Mouse (Mus musculus): Measurements from ENCODE around the gene Car10. TPM values are rescaled to one million over a fixed set of nuclear protein-coding genes. Genes with fewer than 3 reads are reported as not detected.

The Car10 gene
- 10.7 and 12.5 TPM in 2 replicates for polyA plus RNA-seq (2016; fragmentation: Nextera tagmentation; extraction: Ambion mirVana)

DNA sequence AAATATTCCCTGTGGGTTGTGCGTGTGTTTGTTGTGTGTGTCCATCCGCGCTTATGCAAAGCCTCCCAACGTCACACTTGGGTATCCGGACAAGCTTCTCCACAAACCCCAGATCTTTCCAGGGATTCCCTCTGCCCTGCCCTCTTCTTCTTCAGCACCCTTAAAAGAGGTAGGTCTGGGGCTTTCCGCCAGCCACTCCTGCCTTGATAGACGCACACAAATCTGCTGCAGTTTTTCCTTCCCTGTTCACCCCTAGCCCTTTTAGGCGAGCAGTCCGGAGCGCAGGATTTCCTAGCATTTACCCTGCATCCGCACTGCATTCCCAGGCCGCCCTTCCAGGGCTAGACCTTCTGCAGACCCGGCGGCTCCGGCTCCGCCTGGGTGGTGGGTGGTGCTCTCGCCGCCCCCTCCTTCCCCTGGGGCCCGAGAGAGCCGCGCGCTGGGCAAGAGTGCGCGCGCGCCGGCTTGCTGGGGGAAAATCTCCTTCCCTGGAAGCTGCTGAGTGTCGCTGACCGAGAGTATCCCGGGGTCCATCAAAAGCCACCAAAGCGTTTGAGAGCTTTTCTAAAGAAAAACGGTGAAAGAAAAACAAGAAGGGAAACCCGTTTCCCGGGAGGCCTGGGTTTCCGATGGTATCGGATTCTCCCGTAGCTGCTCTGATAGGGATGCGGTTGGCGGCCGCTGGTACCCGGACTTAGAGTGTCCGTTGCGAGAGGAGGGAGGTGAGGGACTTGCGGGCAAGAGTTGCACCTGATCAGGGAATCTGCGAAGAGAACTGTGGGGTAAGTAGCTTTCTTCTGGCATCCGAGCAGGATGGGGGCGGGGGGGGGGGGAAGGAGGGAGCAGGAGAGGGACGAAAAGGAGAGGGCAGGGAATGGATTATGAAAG is at the start of gene Car10:
TSS of gene Car10 (plus strand) at position 88 of the 888 bp plus-strand sequence.
- WGBS: under 1% methylated on average over 46 of the region's 48 CpGs
- H3K27ac ChIP-seq: no peak within 1 kb of the TSS

DNA sequence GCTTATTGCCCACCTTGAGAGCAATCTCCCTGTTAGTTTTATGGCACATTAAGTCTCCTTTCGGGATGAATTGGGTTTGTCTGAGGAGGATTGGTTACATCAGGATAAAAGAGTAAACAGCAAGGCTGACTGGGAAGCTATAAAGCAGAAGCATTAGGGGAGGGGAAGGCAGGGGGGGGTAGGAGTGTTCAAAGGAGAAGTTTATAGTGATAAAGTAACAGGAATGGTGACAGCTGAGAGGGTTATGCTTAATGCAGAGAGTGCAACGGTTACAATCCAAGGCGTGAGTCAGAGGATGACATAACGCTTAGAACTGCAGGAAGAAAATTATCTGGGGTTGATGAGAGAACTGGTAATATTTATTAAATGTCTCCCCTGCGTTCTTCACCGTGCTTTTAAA is 32.8 kb upstream of the Car10 start:
- Histone ChIP-seq H3K4me3 (no peak overlapping the region), H3K27me3 (replicated peaks) (no peaks in the 10 kb centered on the region), H3K9ac (no peak overlapping the region), H3K27ac (no peak overlapping the region), H3K4me1 (no peaks in the 10 kb centered on the region), H3K9me3 (no peaks in the 10 kb centered on the region), H3K36me3 (no peaks in the 10 kb centered on the region), H3K4me2 (replicated peaks) (no peak overlapping the region)
- ATAC-seq (ENCODE audit: low FRiP score, low read depth): no peak
- 55% methylated on average over 6 of the region's 6 CpGs for WGBS

More for the DNA sequence above, at the start of gene Car10:
- H3K4me3 ChIP-seq: peak within 1 kb of the TSS; percentile 52
- no peaks in the 10 kb centered on the region for H3K36me3 ChIP-seq
- ATAC-seq (ENCODE audit: low FRiP score, low read depth): peak; percentile 54
- H3K4me2 ChIP-seq (replicated peaks): peak within 1 kb of the TSS; percentile 93
- H3K27me3 ChIP-seq (replicated peaks): peaks cover 53% of the 10 kb centered on the region
- peak within 1 kb of the TSS; percentile 64 for H3K9ac ChIP-seq
- no peaks in the 10 kb centered on the region for H3K9me3 ChIP-seq
- H3K4me1 ChIP-seq: peaks cover 20% of the 10 kb centered on the region

DNA sequence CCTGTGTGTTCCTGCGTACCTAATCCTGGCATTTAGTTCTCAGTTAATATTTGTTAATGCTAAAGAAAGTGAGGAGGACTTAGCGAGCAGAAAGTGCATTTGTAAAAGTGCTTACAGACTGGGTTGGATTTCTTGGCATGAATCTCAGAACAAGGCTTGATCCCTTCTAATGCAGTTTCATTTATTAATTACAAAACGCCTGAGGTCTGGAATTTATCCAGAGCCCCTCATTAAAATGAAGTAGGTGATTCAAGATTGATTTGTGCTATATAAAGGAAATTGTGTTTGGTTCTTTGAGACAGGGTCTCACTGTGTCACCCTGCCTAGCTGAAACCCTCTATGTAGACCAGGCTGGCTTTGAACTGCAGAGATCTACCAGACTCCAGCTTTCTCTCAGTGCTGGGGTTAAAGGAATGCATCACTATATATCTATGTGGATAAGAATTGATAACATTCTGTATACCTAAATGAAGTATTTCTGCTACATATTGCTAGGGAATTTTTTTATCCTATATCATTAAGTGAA is 32.1 kb upstream of the Car10 start:
- no peaks in the 10 kb centered on the region for H3K27me3 ChIP-seq (replicated peaks)
- no peaks in the 10 kb centered on the region for H3K4me1 ChIP-seq
- no peak overlapping the region for H3K4me3 ChIP-seq
- H3K36me3 ChIP-seq: no peaks in the 10 kb centered on the region
- no peak overlapping the region for H3K4me2 ChIP-seq (replicated peaks)
- no peak overlapping the region for H3K27ac ChIP-seq
- ATAC-seq (ENCODE audit: low FRiP score, low read depth): no peak
- 81% methylated on average over 3 of the region's 3 CpGs for WGBS
- no peak overlapping the region for H3K9ac ChIP-seq
- no peaks in the 10 kb centered on the region for H3K9me3 ChIP-seq

DNA sequence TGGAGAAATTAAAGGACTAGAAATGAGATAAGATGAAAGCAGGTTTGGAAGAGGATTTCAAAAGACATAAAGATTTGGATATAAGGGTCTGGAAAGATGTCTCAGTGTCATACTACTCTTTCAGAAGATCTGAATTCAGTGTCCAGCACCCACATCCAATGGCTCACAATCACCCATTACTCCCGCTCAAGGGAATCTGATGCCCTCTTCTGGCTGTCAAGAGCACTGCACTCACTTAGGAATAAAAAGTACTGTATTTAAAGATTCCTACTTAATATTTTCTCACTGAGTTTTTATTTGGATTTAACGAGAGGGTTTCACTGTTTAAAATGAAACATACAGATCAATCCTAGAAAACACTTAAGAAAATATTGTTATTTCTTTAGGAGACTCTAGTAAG is 2.2 kb upstream of the Car10 start:
- no peaks in the 10 kb centered on the region for H3K36me3 ChIP-seq
- H3K4me1 ChIP-seq: peaks cover 20% of the 10 kb centered on the region
- no peak overlapping the region for H3K27ac ChIP-seq
- no peaks in the 10 kb centered on the region for H3K9me3 ChIP-seq
- no peak for ATAC-seq (ENCODE audit: low FRiP score, low read depth)
- no peak overlapping the region for H3K4me2 ChIP-seq (replicated peaks)
- H3K27me3 ChIP-seq (replicated peaks): peaks cover 37% of the 10 kb centered on the region
- no peak overlapping the region for H3K4me3 ChIP-seq
- WGBS: 15% methylated on average over 2 of the region's 2 CpGs
- no peak overlapping the region for H3K9ac ChIP-seq

DNA sequence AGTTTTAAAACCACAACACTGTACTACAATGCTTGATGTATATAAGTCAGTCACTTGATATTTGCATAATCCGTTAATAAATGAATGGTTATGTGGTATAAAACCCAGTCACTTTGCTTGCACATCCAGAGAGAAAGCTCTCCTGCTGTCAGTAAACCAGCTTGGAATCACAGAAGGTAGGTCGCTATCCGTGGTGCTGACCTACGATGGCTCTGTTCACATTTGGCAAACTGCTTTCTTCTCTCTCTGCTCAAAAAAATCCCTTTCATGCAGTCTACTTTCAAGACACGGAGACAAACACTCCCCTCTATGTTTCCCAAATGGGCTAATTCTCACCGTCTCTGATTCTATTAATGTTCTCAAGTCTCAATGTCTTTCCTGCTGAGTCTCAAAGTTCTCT is 827 bp upstream of the Car10 start:
- H3K4me3 ChIP-seq: no peak overlapping the region
- no peak for ATAC-seq (ENCODE audit: low FRiP score, low read depth)
- H3K36me3 ChIP-seq: no peaks in the 10 kb centered on the region
- H3K9ac ChIP-seq: no peak overlapping the region
- peak overlapping the region; percentile 93 for H3K4me2 ChIP-seq (replicated peaks)
- H3K27me3 ChIP-seq (replicated peaks): peaks cover 49% of the 10 kb centered on the region
- H3K9me3 ChIP-seq: no peaks in the 10 kb centered on the region
- under 1% methylated on average over 6 of the region's 6 CpGs for WGBS
- H3K4me1 ChIP-seq: peaks cover 20% of the 10 kb centered on the region
- no peak overlapping the region for H3K27ac ChIP-seq

DNA sequence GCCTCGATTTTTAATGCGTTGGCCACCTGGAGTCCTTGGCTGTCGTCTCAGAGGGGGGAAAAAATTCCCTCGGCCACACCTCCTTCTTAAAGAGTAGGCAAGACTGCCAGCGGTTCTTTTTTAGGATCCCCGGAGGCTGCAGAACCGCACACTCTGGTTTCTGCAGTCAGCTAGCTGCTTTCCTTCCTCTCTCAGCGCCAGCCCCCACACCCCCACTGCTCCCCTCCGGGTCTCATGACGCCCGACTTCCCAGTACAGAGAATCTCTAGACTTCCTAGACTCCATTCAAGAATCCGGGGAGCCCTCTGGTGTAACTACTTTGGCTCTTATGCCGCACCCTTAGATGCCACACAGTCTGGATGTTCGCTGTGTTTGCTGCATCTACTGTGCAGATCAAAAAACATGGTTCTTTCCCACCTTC is 387 bp upstream of the Car10 start:
- ATAC-seq (ENCODE audit: low FRiP score, low read depth): no peak
- 3% methylated on average over 14 of the region's 14 CpGs for WGBS
- Histone ChIP-seq H3K4me3 (peak overlapping the region; percentile 52), H3K27me3 (replicated peaks) (peaks cover 53% of the 10 kb centered on the region), H3K36me3 (no peaks in the 10 kb centered on the region), H3K4me1 (peaks cover 20% of the 10 kb centered on the region), H3K27ac (no peak overlapping the region), H3K9me3 (no peaks in the 10 kb centered on the region), H3K4me2 (replicated peaks) (peak overlapping the region; percentile 93), H3K9ac (no peak overlapping the region)

DNA sequence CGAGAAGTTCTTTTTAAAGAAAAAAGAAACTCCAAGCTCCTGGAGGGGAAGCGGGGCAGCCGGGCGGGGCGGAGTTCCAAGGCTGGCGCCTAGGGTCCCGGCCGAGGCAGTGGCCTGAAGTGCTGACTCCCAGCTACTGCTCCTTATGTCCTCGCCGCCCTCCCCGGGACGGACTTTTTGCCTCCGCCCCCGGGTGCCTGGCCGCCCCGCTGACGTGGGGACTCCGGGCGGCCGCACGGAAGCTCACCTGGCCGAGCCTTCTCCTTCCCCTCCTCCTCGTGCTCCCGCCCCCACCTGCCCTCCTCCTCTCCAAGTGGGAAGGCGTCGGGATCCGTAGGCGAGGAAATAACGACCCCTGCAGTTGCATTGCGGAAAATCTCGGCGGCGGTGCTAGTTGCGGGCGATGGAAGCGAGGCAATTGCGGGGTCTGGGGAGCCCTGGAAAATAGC is 1.1 kb downstream of the Car10 start:
- H3K4me3 ChIP-seq: peak overlapping the region; percentile 52
- peak overlapping the region; percentile 64 for H3K9ac ChIP-seq
- peak; percentile 70; the same call in 1 of the 2 replicates for ATAC-seq (ENCODE audit: low FRiP score, low read depth)
- H3K4me1 ChIP-seq: peaks cover 20% of the 10 kb centered on the region
- WGBS: under 1% methylated on average over 37 of the region's 37 CpGs
- no peak overlapping the region for H3K27ac ChIP-seq
- H3K4me2 ChIP-seq (replicated peaks): peak overlapping the region; percentile 93
- H3K36me3 ChIP-seq: no peaks in the 10 kb centered on the region
- no peaks in the 10 kb centered on the region for H3K9me3 ChIP-seq
- H3K27me3 ChIP-seq (replicated peaks): peaks cover 53% of the 10 kb centered on the region

DNA sequence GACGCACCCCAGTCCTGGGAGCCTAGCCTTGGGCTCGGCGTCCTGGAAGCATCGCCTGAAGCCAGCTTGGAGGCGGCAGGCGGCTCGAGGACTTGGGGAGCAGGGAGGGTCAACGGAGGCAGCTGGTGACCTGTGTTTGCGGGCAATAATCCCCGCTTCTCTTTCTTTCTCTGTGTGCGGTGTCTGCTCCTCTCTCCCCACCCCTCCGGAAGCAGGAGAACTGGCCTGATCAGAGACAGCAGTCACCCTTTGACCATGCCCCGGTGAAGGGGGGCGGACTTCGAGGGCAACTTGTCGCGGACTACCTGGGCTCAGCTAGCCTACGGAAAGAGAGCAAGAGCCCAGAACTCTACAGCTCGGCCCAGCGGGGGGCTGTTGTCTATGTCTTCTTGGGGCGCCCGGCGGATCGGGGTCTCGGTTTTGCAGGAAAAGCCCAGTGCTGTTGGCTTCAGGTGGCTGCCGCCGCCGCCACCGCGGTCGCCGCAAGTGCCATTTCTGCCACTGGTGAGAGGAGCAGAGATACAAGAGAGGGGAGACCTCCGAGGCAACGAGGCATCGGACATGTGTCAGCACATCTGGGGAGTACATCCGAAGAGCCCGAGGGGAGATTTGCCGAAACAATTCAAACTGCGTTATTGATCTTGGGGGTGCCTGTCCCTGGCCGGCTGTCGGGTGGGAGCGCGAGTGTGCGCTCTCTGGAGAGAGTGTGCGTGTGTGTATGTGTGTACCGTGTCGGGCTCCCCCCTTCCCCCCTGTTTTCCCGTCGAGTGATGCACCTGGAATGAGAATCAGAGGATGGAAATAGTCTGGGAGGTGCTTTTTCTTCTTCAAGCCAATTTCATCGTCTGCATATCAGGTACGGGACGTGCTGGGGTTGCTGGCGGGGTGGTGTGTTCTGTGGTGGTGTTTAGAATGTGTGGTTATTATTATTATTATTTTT is 1.9 kb downstream of the Car10 start:
- whole genome bisulfite sequencing: 1% methylated on average over 53 of the region's 53 CpGs
- ATAC-seq (ENCODE audit: low FRiP score, low read depth): 0 out of 2 replicates have a peak, but pooled peaks have one; percentile 38
- peak overlapping the region; percentile 93 for H3K4me2 ChIP-seq (replicated peaks)
- no peaks in the 10 kb centered on the region for H3K9me3 ChIP-seq
- H3K27ac ChIP-seq: no peak overlapping the region
- peaks cover 20% of the 10 kb centered on the region for H3K4me1 ChIP-seq
- no peaks in the 10 kb centered on the region for H3K36me3 ChIP-seq
- peaks cover 53% of the 10 kb centered on the region for H3K27me3 ChIP-seq (replicated peaks)
- peak overlapping the region; percentile 52 for H3K4me3 ChIP-seq
- H3K9ac ChIP-seq: peak overlapping the region; percentile 64

DNA sequence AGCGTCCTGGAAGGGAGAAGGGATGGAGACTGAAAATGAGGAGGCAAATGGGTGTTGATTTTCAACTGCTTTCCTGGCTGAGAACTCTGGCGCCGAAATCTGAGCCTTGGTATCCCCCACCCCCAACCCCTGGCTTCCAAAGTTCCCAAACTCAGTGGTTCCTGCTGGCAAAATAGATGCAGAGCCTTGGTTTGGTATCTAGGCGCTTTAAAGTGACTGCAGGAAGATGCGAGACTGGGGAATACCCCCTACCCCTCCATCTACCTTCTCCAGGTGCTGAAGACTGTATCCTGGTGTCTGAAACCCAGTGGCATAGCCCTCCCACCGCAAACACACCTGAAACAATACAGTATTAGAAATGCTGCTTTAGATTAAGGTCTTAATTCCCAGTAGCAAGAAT is 2.8 kb downstream of the Car10 start:
- no peak for ATAC-seq (ENCODE audit: low FRiP score, low read depth)
- no peak overlapping the region for H3K27ac ChIP-seq
- no peaks in the 10 kb centered on the region for H3K36me3 ChIP-seq
- whole genome bisulfite sequencing: 9% methylated on average over 6 of the region's 6 CpGs
- H3K9me3 ChIP-seq: no peaks in the 10 kb centered on the region
- peak overlapping the region; percentile 52 for H3K4me3 ChIP-seq
- peak overlapping the region; percentile 33 for H3K4me2 ChIP-seq (replicated peaks)
- H3K27me3 ChIP-seq (replicated peaks): peaks cover 53% of the 10 kb centered on the region
- H3K4me1 ChIP-seq: peaks cover 20% of the 10 kb centered on the region
- H3K9ac ChIP-seq: no peak overlapping the region

DNA sequence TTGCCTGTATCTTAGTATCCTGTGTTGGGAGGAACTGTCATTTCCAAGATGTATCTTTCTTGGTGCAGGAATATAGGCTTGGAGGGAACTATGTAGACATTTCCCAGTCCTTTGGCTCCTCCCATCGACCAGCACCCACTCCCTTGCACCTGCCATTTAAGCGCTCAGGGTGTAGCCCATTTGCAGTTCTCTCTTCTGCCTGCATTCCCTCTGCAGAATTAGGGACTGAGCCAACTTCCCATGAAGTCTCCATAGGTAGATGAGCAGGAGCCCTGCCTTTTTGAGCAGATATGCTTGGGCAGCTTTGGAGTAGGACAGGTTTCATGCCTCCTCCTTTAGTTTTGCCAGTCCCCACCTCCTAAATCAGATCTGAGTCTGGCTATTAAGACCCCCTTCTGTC is 3.3 kb downstream of the Car10 start:
- no peak for ATAC-seq (ENCODE audit: low FRiP score, low read depth)
- Histone ChIP-seq H3K4me2 (replicated peaks) (peak overlapping the region; percentile 33), H3K36me3 (no peaks in the 10 kb centered on the region)

DNA sequence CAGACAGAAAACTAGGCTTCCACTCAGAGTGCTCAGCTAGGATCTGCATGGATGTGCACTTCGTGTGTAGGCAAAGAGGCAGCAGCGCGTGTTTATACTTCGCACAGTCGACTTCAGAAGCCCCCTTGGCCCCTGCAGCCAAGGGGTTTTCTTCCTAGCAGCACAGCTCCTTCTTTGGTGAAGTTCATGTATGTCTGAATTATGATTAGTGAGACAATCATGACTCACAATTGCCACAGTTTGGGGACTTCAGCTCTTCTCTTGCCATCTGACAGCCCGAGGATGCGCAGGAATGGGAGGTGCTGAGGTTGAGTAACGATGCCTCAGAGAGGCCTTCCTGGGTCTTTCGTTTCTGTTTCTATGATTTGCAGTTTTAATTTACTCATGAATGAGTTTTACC is 4.5 kb downstream of the Car10 start:
- Histone ChIP-seq H3K9me3 (no peaks in the 10 kb centered on the region), H3K4me2 (replicated peaks) (peak overlapping the region; percentile 33; the same call in 1 of the 2 replicates), H3K27ac (no peak overlapping the region), H3K4me1 (peaks cover 20% of the 10 kb centered on the region), H3K4me3 (no peak overlapping the region), H3K9ac (no peak overlapping the region), H3K27me3 (replicated peaks) (peaks cover 48% of the 10 kb centered on the region), H3K36me3 (no peaks in the 10 kb centered on the region)
- WGBS: 85% methylated on average over 9 of the region's 9 CpGs
- ATAC-seq (ENCODE audit: low FRiP score, low read depth): no peak

More for the DNA sequence above, 3.3 kb downstream of the Car10 start:
- Histone ChIP-seq H3K9ac (no peak overlapping the region), H3K27me3 (replicated peaks) (peaks cover 53% of the 10 kb centered on the region), H3K9me3 (no peaks in the 10 kb centered on the region), H3K4me1 (peaks cover 20% of the 10 kb centered on the region), H3K4me3 (peak overlapping the region; percentile 52), H3K27ac (no peak overlapping the region)
- 12% methylated on average over 2 of the region's 2 CpGs for WGBS

Measured in neural tube, embryonic 12.5 days (tissue).